Mouse (Mus musculus) colon, adult 2 months (tissue): ENCODE measurements around the gene Vmn1r221. TPM values are rescaled to one million over a fixed set of nuclear protein-coding genes. Genes with fewer than 3 reads are reported as not detected.

ENCODE experiments used
- polyA plus RNA-seq: library from polyadenylated mRNA; depleted of rRNA; stranded (reverse); fragments of >200 nt; gene quantifications from 2 replicates; pipeline ENCODE4 v1.2.3, GENCODE M21; 2012; rRNA removed

Gene Vmn1r221
- not detected in 2 replicates for polyA plus RNA-seq

GRCm38 (mm10) chr13:23213827-23214226, at the start of gene Vmn1r221:
Gene Vmn1r221 (plus strand): TSS chr13:23214127.

GRCm38 (mm10) chr13:23187875-23188274, 26.1 kb upstream of the Vmn1r221 start, which contains the start of gene Vmn1r220:
Gene Vmn1r220 (minus strand): TSS chr13:23187975.

GRCm38 (mm10) chr13:23235847-23236246, 21.9 kb downstream of the Vmn1r221 start, which contains the start of gene Vmn1r222:
Gene Vmn1r222 (minus strand): TSS chr13:23235947.

GRCm38 (mm10) chr13:23246834-23247233, 32.9 kb downstream of the Vmn1r221 start, which contains the start of gene Vmn1r223:
Gene Vmn1r223 (plus strand): TSS chr13:23247134.

Other genes starting within 250 kb of the Vmn1r221 start
- not detected in 2 replicates for gene Vmn1r213, start 206.5 kb upstream of the Vmn1r221 start, polyA plus RNA-seq
- gene Vmn1r214, start 183.7 kb upstream of the Vmn1r221 start, polyA plus RNA-seq: not detected in 2 replicates
- not detected in 2 replicates for gene Vmn1r215, start 146.1 kb upstream of the Vmn1r221 start, polyA plus RNA-seq
- gene Vmn1r217, start 95.9 kb upstream of the Vmn1r221 start, polyA plus RNA-seq: not detected in 2 replicates
- gene Vmn1r218, start 81.0 kb upstream of the Vmn1r221 start, polyA plus RNA-seq: not detected in 2 replicates
- not detected in 2 replicates for gene Vmn1r219, start 54.8 kb upstream of the Vmn1r221 start, polyA plus RNA-seq
- not detected in 2 replicates for gene Vmn1r220, start 26.2 kb upstream of the Vmn1r221 start, polyA plus RNA-seq
- gene Vmn1r222, start 21.8 kb downstream of the Vmn1r221 start, polyA plus RNA-seq: not detected in 2 replicates
- gene Vmn1r223, start 33.0 kb downstream of the Vmn1r221 start, polyA plus RNA-seq: not detected in 2 replicates
- 0.49 and 0.74 TPM in 2 replicates for gene Zfp322a, start 155.1 kb downstream of the Vmn1r221 start, polyA plus RNA-seq
- gene Abt1, start 209.7 kb downstream of the Vmn1r221 start, polyA plus RNA-seq: 1.9 and 2.0 TPM in 2 replicates